ENCODE assay signal across 12 mouse cellular contexts in the genomic region with DNA sequence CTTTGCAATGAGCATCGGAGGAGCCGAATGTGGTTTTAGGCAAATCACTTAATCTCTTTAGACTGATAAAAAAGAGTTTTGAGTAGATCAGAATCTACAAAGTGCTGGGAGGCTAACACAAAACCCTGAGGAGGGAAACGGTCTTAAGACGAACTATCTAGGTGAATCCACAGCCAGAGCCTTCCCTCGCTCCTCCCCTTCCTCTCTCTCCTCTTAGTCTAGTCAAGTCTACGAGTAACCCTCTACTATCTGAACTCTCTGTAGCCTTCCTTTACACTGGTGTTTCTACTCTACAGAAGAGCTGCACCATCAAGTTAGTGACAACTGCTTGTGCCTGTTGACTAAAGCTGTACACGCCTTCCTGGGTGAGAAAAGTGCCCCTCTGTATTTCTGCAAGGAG.
DNase-seq lines count a peak whose midpoint lies in the region; ATAC-seq lines count a peak whose summit lies in the region.
"Had no signal": no experiment of that assay in that cellular context is flagged by ENCODE, and none has a peak within 500 bp of the region (broad histone marks: within the 10 kb centered on the region; RNA-seq: fewer than 3 reads in every experiment).

No protein-coding gene starts in this region.

- peak; percentile 84 for DNase-seq in CD4-positive helper T cell, adult 2 months (ENCODE audit: low read depth, low spot score)
- DNase-seq in MEL-GATA-1-ER (ENCODE audit: extremely low read depth, low read depth), result peak; percentile 69
- DNase-seq in thymus, adult 18-20 months, result peak; percentile 43 to 64
- DNase-seq in urinary bladder, adult 18-20 months (ENCODE audit: low spot score in 2 of 2), result no peak
- no peak for DNase-seq in cerebellum, adult 18-20 months
- DNase-seq: kidney, adult 9 months had no signal

- no peak overlapping the region for H3K4me3 ChIP-seq in liver, embryonic 15.5 days (replicated peaks)
- H3K4me3 ChIP-seq in hindbrain, embryonic 12.5 days, result no peak overlapping the region
- H3K4me3 ChIP-seq: heart, embryonic 13.5 days; hindbrain, embryonic 13.5 days; limb, embryonic 15.5 days; myocyte had no signal

- no peak overlapping the region for H3K27ac ChIP-seq in liver, embryonic 15.5 days (replicated peaks)
- no peak overlapping the region for H3K27ac ChIP-seq in hindbrain, embryonic 12.5 days
- H3K27ac ChIP-seq: heart, embryonic 13.5 days; hindbrain, embryonic 13.5 days; limb, embryonic 15.5 days had no signal

- peaks cover 49% of the 10 kb centered on the region for H3K4me1 ChIP-seq in liver, embryonic 15.5 days (replicated peaks)
- H3K4me1 ChIP-seq in hindbrain, embryonic 12.5 days, result peaks cover 6% of the 10 kb centered on the region

- H3K36me3 ChIP-seq in liver, embryonic 15.5 days (replicated peaks), result no peaks in the 10 kb centered on the region
- H3K36me3 ChIP-seq in hindbrain, embryonic 12.5 days, result no peaks in the 10 kb centered on the region
- H3K36me3 ChIP-seq: heart, embryonic 13.5 days; hindbrain, embryonic 13.5 days; limb, embryonic 15.5 days had no signal

- H3K9ac ChIP-seq in liver, embryonic 15.5 days, result no peak overlapping the region
- no peak overlapping the region for H3K9ac ChIP-seq in hindbrain, embryonic 12.5 days
- H3K9ac ChIP-seq: heart, embryonic 13.5 days; hindbrain, embryonic 13.5 days; limb, embryonic 15.5 days had no signal

- WGBS in liver, embryonic 15.5 days (ENCODE audit: insufficient replicate concordance), result 27% methylated on average over 7 of the region's 7 CpGs
- 82% methylated on average over 7 of the region's 7 CpGs for WGBS in hindbrain, embryonic 12.5 days

- no peaks in the 10 kb centered on the region for H3K9me3 ChIP-seq in liver, embryonic 15.5 days (replicated peaks)
- H3K9me3 ChIP-seq in hindbrain, embryonic 12.5 days (replicated peaks), result no peaks in the 10 kb centered on the region
- H3K9me3 ChIP-seq: heart, embryonic 13.5 days; hindbrain, embryonic 13.5 days; limb, embryonic 15.5 days had no signal

- no peak for ATAC-seq in liver, embryonic 15.5 days (ENCODE audit: insufficient read depth)
- no peak for ATAC-seq in hindbrain, embryonic 12.5 days (ENCODE audit: low FRiP score)

- H3K27me3 ChIP-seq in liver, embryonic 15.5 days, result no peaks in the 10 kb centered on the region
- H3K27me3 ChIP-seq in hindbrain, embryonic 12.5 days, result no peaks in the 10 kb centered on the region
- H3K27me3 ChIP-seq: heart, embryonic 13.5 days; hindbrain, embryonic 13.5 days; limb, embryonic 15.5 days had no signal

- H3K4me2 ChIP-seq in liver, embryonic 15.5 days, result peak overlapping the region; percentile 11; the same call in 1 of the 2 replicates
- H3K4me2 ChIP-seq in hindbrain, embryonic 12.5 days (replicated peaks), result no peak overlapping the region
- H3K4me2 ChIP-seq: heart, embryonic 13.5 days; hindbrain, embryonic 13.5 days; limb, embryonic 15.5 days had no signal

Comparison
In these comparisons a context has a peak if more than half of its experiments do, and no peak if none do; other contexts are left out.
1. DNase-seq: peak in CD4-positive helper T cell, adult 2 months (single experiment), MEL-GATA-1-ER (single experiment) and thymus, adult 18-20 months (2 of 2); none in urinary bladder, adult 18-20 months (0 of 2) and cerebellum, adult 18-20 months (0 of 2).